Mouse (Mus musculus): ENCODE data around the gene Hmgn3.

DNA sequence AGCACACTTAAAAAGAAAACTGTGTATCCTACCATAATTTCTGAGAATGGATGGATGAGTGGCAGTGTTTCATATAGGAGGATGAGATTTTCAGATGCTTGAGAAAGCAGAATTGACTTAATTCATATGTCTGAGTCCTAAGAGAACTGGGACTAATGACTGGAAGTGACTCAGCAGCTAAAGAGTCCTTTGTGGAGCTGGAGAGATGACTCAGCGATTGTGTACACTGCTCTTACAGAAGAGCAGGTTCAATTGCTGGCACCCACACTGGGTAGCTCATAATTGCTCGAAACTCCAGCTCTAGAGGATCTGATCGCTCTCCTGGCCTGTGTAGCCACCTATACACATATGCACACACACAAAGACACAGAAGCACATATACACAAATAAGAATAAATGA, 42.7 kb downstream of the Hmgn3 start:
- TF ChIP-seq POLR2A (IDR thresholded peaks at IDR 0.05; ENCODE audit: insufficient read length, low read depth) (no peak), MAX (IDR thresholded peaks at IDR 0.05; ENCODE audit: low read depth) (no peak), USF1 (IDR thresholded peaks at IDR 0.05; ENCODE audit: low read depth) (no peak), MYOD1 (IDR thresholded peaks at IDR 0.05; ENCODE audit: control insufficient read depth in 1 of 3, insufficient read length in 2 of 3, low read depth in 2 of 3) (no peak)
